Mouse (Mus musculus) midbrain, embryonic 11.5 days (tissue): Measurements from ENCODE around the gene Kif26a. TPM values are rescaled to one million over a fixed set of nuclear protein-coding genes. Genes with fewer than 3 reads are reported as not detected.

Experiments
- ATAC-seq: fragments of 200-750 bp; cut with Nextera tagmentation; 2 replicates; pipeline ENCODE4 v1.8.0; 2017; ENCODE audit warnings: moderate TSS enrichment, moderate library complexity; ENCODE audit not compliant: low FRiP score
- DNase-seq: peaks from one replicate; pipeline ENCODE4 v3.0.0; 2015; ENCODE audit warnings: low spot score; ENCODE audit errors: missing footprints
- H3K27ac ChIP-seq: fragments of 300-500 bp; sonication (generic); 2 replicates; pipeline ENCODE4 v1.5.1; 2014; ENCODE audit warnings: low read depth, low read length
- H3K27me3 ChIP-seq: fragments of 300-500 bp; sonication (generic); 2 replicates; pipeline ENCODE4 v1.6.1; 2014; ENCODE audit warnings: mild to moderate bottlenecking, low read length, moderate library complexity, mixed read lengths; ENCODE audit not compliant: control insufficient read depth, insufficient read depth
- H3K36me3 ChIP-seq: fragments of 300-500 bp; sonication (generic); 2 replicates; pipeline ENCODE4 v1.6.1; 2014; ENCODE audit warnings: mild to moderate bottlenecking, low read length, moderate library complexity, mixed read lengths; ENCODE audit not compliant: control insufficient read depth, insufficient read depth
- H3K4me1 ChIP-seq: fragments of 300-500 bp; sonication (generic); 2 replicates; pipeline ENCODE4 v1.6.1; 2014; ENCODE audit warnings: low read length; ENCODE audit not compliant: control insufficient read depth, insufficient read depth
- H3K4me2 ChIP-seq: fragments of 300-500 bp; sonication (generic); 2 replicates; pipeline ENCODE4 v1.6.1; 2014; ENCODE audit warnings: mild to moderate bottlenecking, moderate library complexity
- H3K4me3 ChIP-seq: fragments of 300-500 bp; sonication (generic); 2 replicates; pipeline ENCODE4 v1.5.1; 2014; ENCODE audit warnings: low read depth, low read length
- H3K9ac ChIP-seq: fragments of 300-500 bp; sonication (generic); 2 replicates; pipeline ENCODE4 v1.6.1; 2014; ENCODE audit warnings: low read length
- H3K9me3 ChIP-seq: fragments of 300-500 bp; sonication (generic); 2 replicates; pipeline ENCODE4 v1.6.1; 2016; ENCODE audit warnings: low read length; ENCODE audit not compliant: control insufficient read depth
- WGBS: fragments of 180-500 bp; shearing (Covaris S2); extraction: QIAGEN DNeasy Blood & Tissue Kit; methylation state at CpG from one replicate; pipeline ENCODE4 v1.1.7; 2014; 5-methylcytosine and 5-hydroxymethylcytosine counted together
- polyA plus RNA-seq: library from polyadenylated mRNA; unstranded; fragments of >200 nt; fragmentation: Nextera tagmentation; extraction: Ambion mirVana; gene quantifications from 2 replicates; pipeline ENCODE4 v1.2.1, GENCODE M21; 2014

Kif26a gene
- polyA plus RNA-seq, 1 experiment from 2014 or later = 3.5 TPM

GRCm38 (mm10) chr12:112153597-112153996, 7.6 kb downstream of the Kif26a start:
- ATAC-seq = no peak
- Histone ChIP-seq H3K36me3 (peaks cover 4% of the 10 kb centered on the region; the same call in 1 of the 2 replicates), H3K4me1 (peaks cover 25% of the 10 kb centered on the region), H3K4me3 (no peak overlapping the region), H3K9ac (no peak overlapping the region), H3K9me3 (no peaks in the 10 kb centered on the region), H3K27me3 (peaks cover 12% of the 10 kb centered on the region), H3K27ac (no peak overlapping the region), H3K4me2 (no peak overlapping the region)
- 75% methylated on average over 12 of the region's 12 CpGs for WGBS
- DNase-seq = no peak

DNA sequence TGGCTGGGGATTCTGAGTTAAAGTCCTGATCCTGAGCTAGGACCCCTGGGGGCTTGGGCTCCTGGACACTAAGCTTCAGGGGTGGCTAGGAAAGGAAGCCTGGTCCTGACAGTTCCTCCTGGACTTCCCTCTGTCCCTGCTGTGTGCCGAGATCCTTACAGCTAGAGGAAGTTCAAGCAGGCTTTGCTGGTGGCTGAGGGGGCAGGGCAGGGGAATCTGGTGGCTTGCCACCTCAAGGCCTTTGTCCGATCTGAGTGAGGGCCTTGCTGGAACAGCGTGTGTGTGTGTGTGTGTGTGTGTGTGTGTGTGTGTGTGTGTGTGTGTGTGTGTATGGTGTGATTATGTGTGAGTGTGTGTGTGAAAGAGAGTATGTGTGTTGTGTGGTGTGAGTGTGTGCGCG, 8.5 kb downstream of the Kif26a start:
- ATAC-seq (no peak), DNase-seq (peak; percentile 89)
- Histone ChIP-seq H3K4me2 (no peak overlapping the region), H3K9ac (0 out of 2 replicates have a peak overlapping the region, but pooled peaks have one; percentile 9), H3K27me3 (peaks cover 10% of the 10 kb centered on the region), H3K4me1 (peaks cover 25% of the 10 kb centered on the region), H3K27ac (no peak overlapping the region; the same call in 1 of the 2 replicates), H3K36me3 (peaks cover 4% of the 10 kb centered on the region; the same call in 1 of the 2 replicates), H3K9me3 (no peaks in the 10 kb centered on the region), H3K4me3 (no peak overlapping the region)
- 40% methylated on average over 5 of the region's 5 CpGs for WGBS

- no peak overlapping the region for H3K4me3 ChIP-seq
- peak; percentile 88 for DNase-seq
- H3K4me1 ChIP-seq = peaks cover 25% of the 10 kb centered on the region
- peaks cover 7% of the 10 kb centered on the region for H3K27me3 ChIP-seq
- H3K9ac ChIP-seq = no peak overlapping the region; the same call in 1 of the 2 replicates
- H3K4me2 ChIP-seq = no peak overlapping the region
- peak; percentile 34; the same call in 1 of the 2 replicates for ATAC-seq
- H3K27ac ChIP-seq = peak overlapping the region; percentile 12; the same call in 1 of the 2 replicates
- no peaks in the 10 kb centered on the region for H3K9me3 ChIP-seq
- H3K36me3 ChIP-seq = peaks cover 4% of the 10 kb centered on the region; the same call in 1 of the 2 replicates
- 26% methylated on average over 16 of the region's 16 CpGs for WGBS
Observed at GRCm38 (mm10) chr12:112155218-112156051, 9.4 kb downstream of the Kif26a start.

GRCm38 (mm10) chr12:112156804-112157203, 10.8 kb downstream of the Kif26a start:
- H3K9ac ChIP-seq = no peak overlapping the region
- no peak for ATAC-seq
- H3K9me3 ChIP-seq = no peaks in the 10 kb centered on the region
- peaks cover 7% of the 10 kb centered on the region for H3K27me3 ChIP-seq
- H3K36me3 ChIP-seq = peaks cover 4% of the 10 kb centered on the region; the same call in 1 of the 2 replicates
- H3K4me2 ChIP-seq = no peak overlapping the region
- no peak overlapping the region for H3K27ac ChIP-seq
- H3K4me3 ChIP-seq = no peak overlapping the region
- DNase-seq = no peak
- H3K4me1 ChIP-seq = peaks cover 19% of the 10 kb centered on the region
- WGBS = 78% methylated on average over 6 of the region's 6 CpGs

- H3K9me3 ChIP-seq = no peaks in the 10 kb centered on the region
- H3K27me3 ChIP-seq = peaks cover 7% of the 10 kb centered on the region
- WGBS = 59% methylated on average over 8 of the region's 8 CpGs
- DNase-seq = no peak
- no peak overlapping the region for H3K9ac ChIP-seq
- H3K4me3 ChIP-seq = no peak overlapping the region
- ATAC-seq = no peak
- no peak overlapping the region for H3K4me2 ChIP-seq
- H3K36me3 ChIP-seq = peaks cover 4% of the 10 kb centered on the region; the same call in 1 of the 2 replicates
- peaks cover 28% of the 10 kb centered on the region for H3K4me1 ChIP-seq
- H3K27ac ChIP-seq = no peak overlapping the region
Observed at GRCm38 (mm10) chr12:112158246-112158645, 12.2 kb downstream of the Kif26a start.

- Histone ChIP-seq H3K4me3 (no peak overlapping the region), H3K27ac (no peak overlapping the region), H3K27me3 (peaks cover 7% of the 10 kb centered on the region), H3K9me3 (no peaks in the 10 kb centered on the region), H3K9ac (no peak overlapping the region), H3K36me3 (peaks cover 4% of the 10 kb centered on the region; the same call in 1 of the 2 replicates), H3K4me2 (no peak overlapping the region), H3K4me1 (peaks cover 30% of the 10 kb centered on the region)
- ATAC-seq (no peak), DNase-seq (no peak)
Observed at GRCm38 (mm10) chr12:112158784-112159183, 12.8 kb downstream of the Kif26a start.

DNA sequence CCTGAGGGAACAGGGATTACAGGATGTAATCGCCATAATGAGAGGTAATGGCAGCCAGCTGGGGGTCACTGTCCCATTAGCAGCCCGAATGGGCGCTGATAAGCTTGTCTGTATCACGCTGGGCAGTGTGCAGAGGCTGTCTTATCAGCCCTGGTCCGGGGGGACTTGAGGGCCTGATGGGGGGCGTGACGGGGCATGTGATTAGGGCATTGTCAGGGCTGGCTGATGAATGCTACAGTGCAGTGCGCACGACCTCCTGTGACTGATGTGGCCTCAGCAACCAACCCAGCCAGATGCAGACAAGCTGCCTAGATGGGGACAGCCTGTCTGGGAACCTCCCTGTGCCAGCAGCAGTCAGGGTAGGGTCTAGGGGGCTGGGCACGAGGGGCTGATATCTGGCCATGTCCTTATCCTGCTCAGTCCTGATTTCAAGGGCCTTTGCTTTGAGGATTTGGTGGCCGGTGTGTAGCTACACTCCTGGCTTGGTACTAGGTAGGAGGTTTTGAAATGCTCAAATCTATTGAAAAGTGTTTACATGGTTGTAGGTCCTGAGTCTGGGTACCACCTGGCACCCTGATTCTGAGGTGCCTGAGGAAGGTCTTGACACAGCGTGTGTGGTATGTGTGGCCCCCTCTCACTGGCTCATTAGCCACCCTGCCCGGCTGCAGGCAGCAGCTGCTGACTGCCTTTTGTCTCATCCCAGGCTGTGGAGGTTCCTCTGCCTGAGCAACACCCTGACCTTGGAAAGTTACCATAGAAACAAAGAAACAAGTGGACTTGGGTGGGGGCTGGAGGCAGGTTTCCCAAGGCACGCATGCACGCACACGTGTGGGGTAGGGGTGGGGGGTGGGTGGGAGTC, 18.2 kb downstream of the Kif26a start:
- DNase-seq (peak; percentile 93), ATAC-seq (peak; percentile 86)
- H3K4me1 ChIP-seq = peaks cover 37% of the 10 kb centered on the region
- peak overlapping the region; percentile 25; the same call in 1 of the 2 replicates for H3K9ac ChIP-seq
- no peak overlapping the region for H3K4me3 ChIP-seq
- peak overlapping the region; percentile 2; the same call in 1 of the 2 replicates for H3K4me2 ChIP-seq
- no peaks in the 10 kb centered on the region for H3K9me3 ChIP-seq
- H3K36me3 ChIP-seq = no peaks in the 10 kb centered on the region
- 15% methylated on average over 16 of the region's 16 CpGs for WGBS
- no peaks in the 10 kb centered on the region; the same call in 1 of the 2 replicates for H3K27me3 ChIP-seq
- H3K27ac ChIP-seq = peak overlapping the region; percentile 74

DNA sequence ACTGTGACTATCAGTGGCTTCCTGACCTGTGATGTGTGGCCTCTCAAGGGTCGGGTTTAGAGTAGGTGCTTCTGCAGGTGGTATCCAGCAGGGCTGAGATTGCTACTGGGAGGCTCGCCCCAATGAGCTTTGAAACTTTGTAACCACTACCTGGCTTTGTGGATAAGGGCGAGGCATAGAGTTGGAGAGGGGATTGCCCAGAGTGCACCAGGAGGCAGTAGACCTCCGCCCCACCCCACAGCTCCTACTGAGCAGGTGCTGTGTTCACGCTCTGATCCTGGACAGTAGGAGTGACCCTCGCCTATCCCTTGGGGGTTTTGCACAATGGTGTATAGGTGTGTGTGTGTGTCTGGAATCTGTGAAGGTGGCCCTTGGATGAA, 18.8 kb downstream of the Kif26a start:
- peak overlapping the region; percentile 74; the same call in 1 of the 2 replicates for H3K27ac ChIP-seq
- no peak overlapping the region for H3K4me3 ChIP-seq
- H3K9me3 ChIP-seq = no peaks in the 10 kb centered on the region
- no peak overlapping the region for H3K4me2 ChIP-seq
- ATAC-seq (peak; percentile 9; the same call in 1 of the 2 replicates), DNase-seq (no peak)
- peaks cover 37% of the 10 kb centered on the region for H3K4me1 ChIP-seq
- H3K27me3 ChIP-seq = no peaks in the 10 kb centered on the region; the same call in 1 of the 2 replicates
- H3K9ac ChIP-seq = peak overlapping the region; percentile 25; the same call in 1 of the 2 replicates
- H3K36me3 ChIP-seq = no peaks in the 10 kb centered on the region
- 77% methylated on average over 6 of the region's 6 CpGs for WGBS
